Mouse (Mus musculus): ENCODE measurements at regions not wholly inside any gene's neighbourhood (a gene's known extent, or its start where the extent isn't known, plus 50 kb on each side); places are given as distances from the start of the nearest gene placed in this dataset.

DNA sequence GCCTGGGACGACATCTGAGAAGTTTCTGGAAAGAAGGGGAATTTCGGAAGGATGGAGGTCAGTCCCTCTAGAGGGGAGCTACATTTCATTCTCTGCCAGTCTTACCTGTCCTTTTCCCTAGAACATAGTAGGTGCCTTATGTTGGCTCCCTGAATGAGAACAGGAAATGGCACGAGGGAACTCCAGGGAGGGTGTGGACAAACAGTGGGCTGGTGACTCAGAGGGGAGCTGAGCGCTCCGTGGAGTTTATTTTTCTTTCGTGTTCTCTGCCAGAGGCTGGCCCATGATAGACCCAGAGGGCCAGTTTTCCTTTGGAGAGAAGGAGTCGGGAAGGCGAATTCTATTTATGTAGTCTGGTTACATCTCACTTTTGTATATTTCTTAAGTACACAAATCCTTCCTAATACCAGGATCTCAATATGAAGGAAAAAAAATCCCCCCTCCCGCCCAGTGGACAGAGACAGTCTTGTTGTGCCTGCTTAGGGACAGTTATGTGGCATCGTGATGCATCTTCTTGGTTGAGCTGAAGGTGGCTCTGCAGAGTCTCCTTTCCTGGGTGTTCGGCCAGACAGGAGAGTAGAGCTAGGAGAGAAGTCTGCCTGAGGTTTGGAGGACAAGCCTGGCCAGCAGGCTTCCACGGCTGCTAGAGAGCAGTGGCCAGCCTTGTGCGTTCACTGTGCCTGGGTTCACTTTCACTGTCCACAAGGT, 84.3 kb upstream of the Rbpj start:
- DNase-seq (ENCODE audit: low spot score in 2 of 2) = no peak

DNA sequence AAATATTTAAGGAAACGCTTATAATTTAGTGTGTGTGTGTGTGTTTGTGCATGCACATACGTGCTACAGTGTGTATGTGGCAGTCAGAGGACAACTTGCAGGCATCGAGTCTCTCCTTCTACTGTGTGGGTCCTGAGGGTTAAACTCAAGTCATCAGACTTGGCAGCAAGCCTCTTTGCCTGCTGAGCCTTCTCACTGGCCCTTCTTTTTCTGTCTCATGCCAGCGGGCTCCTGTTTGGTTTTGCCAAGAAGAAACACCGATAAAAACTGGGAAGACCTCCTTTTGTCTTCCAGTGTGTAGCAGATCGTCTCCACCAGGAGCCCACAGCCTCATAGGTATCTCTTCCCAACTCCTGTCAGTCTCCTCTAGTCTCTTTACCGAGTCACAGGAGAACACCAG, 81.9 kb upstream of the Rbpj start:
- DNase-seq (ENCODE audit: low spot score in 2 of 2) = no peak

DNA sequence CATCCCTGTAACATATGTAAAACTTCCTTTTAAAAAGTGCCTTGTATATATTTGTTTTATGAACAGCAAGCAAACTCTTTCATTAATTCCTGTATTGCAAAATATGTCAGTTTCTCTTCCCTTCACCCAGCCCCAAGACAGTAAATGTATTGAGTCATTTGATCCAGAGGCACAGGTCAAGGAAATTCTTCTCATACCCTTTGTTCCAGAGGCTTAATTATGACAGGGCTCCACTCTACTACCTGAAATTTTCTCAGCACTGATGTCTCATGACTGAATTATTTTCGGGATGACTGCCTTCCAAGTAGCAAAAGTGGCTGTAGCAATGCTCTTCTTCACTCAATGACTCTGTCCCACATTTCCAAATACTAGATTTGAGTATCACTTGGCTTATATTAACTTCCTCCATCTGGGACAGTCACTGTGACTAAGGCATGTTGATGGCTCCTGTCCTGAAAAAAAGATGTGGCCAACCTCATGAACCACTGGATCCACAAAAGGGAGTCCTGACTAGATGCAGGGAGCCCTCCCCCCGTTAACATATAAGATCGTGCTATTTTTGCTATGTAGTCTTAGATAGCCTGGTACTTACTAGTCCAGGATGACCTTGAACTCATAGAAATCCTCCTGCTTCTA, 80.3 kb upstream of the Rbpj start:
- no peak for DNase-seq (ENCODE audit: low spot score in 2 of 2)

DNA sequence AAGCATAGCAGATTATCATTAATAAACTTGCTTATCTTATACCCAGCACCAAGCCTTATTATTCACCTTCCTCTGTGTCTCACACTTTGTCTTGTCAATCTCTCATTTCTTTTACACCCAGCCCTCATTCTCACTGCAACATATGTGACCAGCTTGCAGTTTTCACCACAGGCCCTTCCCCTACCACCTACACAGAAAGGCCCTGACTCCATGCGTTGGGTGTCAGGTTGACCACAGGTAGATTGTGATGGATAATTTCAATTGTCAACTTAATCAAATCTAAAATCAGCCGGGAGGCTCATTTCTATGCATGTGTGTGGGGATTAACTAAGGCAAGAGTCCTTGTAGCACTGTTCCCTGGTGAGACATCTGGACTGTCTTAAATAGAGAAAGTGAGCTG, 72.4 kb upstream of the Rbpj start:
- no peak for DNase-seq (ENCODE audit: low spot score in 2 of 2)

DNA sequence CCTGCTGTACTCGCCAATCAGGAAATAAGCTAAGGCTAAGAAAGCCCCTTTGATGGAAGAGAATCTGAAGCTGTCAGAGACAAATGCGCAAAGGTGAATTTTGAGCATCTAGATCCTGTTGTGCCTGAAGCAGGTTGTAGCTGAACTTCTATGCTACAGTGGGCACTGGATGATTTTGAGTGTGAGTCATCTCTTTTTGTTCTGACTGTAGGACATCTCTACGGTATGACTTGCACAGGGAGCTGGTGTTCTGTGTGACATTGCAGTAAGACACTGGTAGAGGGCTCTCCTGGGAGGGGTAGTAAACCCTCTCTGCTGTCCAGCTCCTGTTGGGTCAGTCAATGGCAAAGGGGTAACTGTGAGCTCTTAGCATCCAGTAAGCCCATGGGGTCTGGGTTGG, 71.4 kb upstream of the Rbpj start:
- no peak for DNase-seq (ENCODE audit: low spot score in 2 of 2)

DNA sequence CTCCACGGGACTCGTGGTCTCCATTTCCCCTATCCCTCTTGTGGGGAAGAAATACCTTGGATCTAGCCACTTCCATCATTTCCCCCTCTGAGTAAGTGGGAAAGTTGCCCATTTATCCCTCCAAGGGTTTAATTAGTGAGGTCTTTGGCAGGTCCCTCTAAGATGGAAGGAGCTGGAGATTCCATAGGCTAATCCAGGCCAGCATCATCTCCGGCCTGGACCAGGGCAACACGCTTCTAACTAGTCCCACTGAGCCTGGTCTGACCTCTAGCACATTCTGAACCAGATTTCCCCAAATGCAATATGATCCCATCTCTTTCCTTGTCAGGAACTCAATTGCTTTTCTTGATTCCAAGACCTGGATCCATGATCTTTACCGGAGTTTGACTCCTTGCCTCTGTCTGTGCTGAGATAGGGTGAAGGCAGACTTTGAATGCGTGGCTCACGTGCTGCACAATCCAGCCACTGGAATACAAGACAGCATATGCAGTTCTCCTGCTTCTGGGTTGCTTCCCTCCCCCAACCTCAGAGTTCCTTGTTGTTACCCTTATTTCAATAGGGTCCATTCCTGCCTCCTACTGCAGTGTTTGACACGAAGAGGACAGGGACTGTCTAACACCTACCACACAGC, 67.4 kb upstream of the Rbpj start:
- DNase-seq (ENCODE audit: low spot score in 2 of 2) = no peak

DNA sequence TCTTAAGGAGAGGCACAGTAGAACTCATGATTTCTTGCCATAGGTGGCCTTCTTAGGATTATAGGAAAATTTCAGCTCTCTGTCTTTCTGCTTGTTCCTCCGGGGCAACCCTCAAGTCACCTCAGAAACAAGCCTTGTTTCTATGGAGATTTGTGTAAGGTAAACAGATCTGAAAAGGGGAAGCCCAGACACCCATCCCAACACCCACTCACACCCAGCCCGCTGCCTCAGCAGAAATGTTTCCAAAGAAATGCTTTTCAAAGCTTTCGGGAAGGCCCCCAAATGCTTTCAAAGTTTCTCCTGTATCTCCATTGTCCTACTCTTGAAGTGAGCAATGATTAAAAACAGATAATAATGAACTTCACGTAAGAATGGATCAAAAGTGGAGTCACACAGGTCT, 64.9 kb upstream of the Rbpj start:
- DNase-seq (ENCODE audit: low spot score in 2 of 2) = no peak

DNA sequence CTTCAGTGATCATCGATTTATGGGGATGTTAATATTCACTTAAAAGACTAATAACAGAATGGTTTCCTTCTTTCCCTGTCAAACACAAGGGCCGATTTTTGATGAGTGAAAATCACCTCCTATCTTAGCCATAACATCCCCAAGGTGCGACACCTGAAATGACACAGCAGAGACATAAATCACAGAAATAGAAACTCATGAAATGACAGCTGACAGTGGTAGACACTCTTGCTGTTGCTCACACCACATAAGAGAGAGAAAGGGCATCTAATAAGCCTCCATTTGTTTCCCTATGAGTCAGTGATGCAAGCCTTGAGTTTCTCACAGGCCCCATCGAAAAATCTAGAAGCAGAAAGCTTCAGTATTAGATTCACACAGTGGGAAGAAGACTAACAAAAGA, 63.9 kb upstream of the Rbpj start:
- no peak for DNase-seq (ENCODE audit: low spot score in 2 of 2)

DNA sequence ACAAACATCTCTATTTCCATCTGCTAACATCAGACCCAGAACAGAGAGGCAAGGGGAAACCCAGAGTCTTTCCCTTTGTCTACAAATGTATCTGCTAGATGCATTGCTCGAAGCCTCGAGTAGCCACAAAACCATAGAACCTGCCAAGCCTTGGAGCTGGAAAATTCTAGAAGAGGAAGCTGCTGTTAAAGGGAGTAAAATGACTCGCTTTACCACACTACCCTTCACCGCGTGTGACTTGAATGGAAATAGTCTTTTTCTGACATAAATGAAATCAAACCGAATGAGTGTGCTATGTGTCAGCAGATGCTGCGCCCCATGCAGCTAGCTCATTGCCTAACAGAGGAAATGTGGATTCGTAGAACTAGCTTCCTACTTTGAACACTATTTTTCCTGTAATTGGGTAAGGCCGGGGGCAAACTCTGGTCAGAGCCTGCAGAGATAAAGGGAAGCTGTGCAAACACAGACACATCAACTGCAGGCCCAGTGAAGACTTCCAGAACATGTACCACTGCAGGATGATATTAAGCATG, 63.3 kb upstream of the Rbpj start:
- no peak for DNase-seq (ENCODE audit: low spot score in 2 of 2)

DNA sequence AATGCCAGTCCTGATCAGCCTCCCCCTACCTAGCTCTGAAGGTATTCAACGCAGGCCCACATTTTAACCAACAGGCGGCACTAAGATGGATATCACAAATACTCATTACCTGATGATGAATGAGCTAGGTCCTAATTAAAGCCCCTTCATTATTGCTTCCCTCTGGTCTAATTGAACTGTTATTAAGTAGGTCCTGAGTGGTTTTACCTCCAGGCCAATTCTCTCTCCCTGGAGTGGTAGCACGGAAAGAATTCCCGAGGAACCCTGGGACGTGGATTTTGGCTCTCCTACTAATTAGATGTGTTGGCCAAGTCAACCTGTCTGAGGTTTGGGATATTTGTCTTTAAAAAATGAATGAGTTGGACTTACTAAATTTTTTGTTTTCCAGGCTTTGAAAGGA, 60.0 kb upstream of the Rbpj start:
- no peak for DNase-seq (ENCODE audit: low spot score in 2 of 2)

DNA sequence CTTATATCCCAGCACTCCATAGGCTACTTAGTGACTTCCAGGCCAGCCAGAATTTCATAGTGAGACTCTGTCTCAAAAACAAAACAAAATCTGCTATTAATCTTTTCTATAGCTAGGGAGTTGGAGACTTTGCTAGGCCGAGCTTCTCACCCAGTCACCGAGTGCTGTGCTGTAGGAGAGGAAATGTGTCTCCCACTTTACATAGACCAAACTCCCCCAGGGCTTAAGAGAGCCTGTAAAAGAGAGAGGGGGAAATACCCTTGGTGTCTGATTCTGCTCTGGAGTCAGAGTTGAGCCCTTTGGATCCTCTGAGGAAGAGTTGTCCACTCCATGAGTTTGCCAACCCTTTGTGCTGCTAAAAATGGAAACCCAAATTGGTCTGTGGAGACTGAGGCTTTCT, 58.3 kb upstream of the Rbpj start:
- DNase-seq (ENCODE audit: low spot score in 2 of 2) = no peak

DNA sequence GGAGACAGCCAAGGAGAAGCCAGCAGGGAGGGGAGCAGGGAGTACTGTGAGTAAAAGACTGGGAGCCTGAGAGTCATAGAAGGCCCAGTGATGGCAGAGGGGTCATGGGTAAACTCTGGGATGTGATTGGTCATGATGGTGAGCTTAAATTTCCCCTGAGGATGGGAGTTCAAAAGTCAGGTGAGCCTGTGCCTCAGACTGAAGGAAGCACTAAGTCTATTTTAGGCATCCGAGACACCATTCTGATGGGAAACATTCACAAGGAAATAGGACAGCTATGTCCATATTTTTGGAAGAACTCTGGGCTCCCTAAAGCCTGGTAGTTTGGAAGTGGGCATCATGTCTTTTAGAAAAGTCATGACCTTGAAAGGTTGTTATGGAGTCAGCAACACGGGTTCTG, 57.7 kb upstream of the Rbpj start:
- no peak for DNase-seq (ENCODE audit: low spot score in 2 of 2)

DNA sequence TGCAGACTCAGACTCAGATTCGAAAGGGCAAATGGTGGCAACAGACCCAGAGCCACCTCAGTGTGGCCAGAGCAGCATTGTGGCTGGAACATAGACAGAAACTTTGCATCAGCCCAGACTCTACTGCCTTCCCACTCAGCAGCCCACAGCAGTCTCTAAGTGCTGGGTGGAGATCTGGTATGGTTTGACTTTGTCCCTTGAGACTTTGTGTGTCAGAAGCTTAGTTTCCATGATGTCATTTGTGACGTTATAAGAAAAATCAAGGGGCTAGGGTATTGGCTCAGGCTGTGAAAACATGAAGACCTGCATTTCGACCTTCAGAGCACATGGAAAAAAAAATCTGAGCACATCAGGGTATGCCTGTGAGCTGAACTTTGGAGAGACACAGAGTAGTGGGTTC, 56.2 kb upstream of the Rbpj start:
- no peak for DNase-seq (ENCODE audit: low spot score in 2 of 2)

DNA sequence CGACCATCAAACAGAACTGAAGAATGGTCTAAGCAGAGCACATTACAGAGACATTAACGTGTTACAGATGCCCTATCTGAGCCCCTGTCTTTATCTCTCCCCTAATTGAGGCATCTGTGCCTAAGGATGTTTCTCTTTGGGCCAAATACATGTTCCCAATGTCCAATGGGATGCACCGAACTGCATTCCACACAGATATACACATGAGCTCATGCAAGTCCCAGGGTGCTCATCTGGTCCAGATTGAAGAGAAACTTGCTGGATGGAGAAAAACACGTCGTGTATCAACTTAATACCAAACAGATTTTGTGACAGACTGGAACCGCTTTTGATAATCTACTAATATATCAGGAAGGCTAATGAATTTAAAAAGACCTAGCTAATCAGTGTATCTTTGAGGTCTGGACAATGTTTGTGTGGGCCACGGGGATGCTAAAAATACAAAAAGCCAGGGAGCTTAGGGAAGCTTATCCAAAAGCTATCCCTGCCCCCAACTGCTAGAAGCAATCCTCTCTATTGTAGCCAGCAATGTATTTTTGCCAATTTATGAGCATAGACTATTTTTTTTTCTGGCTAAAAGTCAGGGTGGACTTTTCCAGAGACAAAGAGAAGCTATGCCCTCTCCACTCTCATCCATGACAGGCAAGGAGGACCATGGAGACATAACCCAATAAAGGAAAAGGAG, 53.4 kb upstream of the Rbpj start:
- no peak for DNase-seq (ENCODE audit: low spot score in 2 of 2)

DNA sequence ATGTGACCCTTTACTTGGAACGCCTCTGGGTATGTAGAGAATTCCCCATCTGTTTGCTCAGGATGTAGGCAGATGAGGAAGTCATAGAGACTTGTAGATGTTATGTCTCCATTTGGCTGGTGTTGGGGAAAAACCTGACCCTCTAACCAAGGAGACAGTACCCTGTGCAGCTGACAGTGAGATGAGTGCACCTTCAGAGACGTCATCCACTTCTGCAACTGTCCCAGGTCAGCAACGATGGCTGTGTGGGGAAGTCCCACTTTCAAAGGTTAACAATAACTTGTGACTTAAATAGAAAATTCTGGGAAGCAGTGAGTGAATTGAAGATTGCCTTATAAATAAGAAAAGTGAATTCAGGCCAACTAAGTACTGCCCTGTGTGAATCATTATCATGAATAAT, 52.3 kb upstream of the Rbpj start:
- DNase-seq (ENCODE audit: low spot score in 2 of 2) = no peak

DNA sequence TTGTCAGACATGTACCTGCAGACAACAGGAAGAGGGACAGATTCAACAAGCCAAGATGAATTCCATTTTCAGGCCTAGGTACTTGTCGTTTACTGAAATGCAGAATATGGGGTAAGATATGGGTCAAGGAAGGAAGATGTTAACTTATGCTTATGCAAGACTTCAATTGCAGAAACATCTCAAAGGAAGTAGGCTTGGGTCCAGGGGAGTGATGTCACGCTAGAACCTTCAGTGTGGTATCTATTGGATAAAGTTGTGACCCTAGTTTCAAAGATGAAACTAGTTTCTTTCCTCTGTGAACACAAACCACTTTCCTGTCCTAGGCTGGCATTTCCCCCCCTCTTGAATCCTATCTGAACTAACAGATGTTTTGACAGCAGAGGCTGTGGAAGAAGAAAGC, 50.5 kb upstream of the Rbpj start:
- no peak for DNase-seq (ENCODE audit: low spot score in 2 of 2)
